Mouse (Mus musculus) erythroblast, embryonic 14.5 days (primary cell): ENCODE measurements around the gene Rnf220. TPM values are rescaled to one million over a fixed set of nuclear protein-coding genes. Genes with fewer than 3 reads are reported as not detected.

Experiments used
- H3K27me3 ChIP-seq: 2 replicates; pipeline ENCODE4 v1.6.1; 2012; ENCODE audit warnings: inconsistent platforms; ENCODE audit not compliant: control insufficient read depth
- H3K36me3 ChIP-seq: 2 replicates; pipeline ENCODE4 v1.6.1; 2012; ENCODE audit warnings: mild to moderate bottlenecking, inconsistent platforms; ENCODE audit not compliant: control insufficient read depth
- H3K4me1 ChIP-seq: 2 replicates; pipeline ENCODE4 v1.6.1; 2012; ENCODE audit warnings: inconsistent platforms; ENCODE audit not compliant: control insufficient read depth
- H3K4me3 ChIP-seq: replicated peaks from 2 replicates; pipeline ENCODE3; 2012; ENCODE audit warnings: moderate library complexity, mild to moderate bottlenecking, inconsistent platforms
- H3K9me3 ChIP-seq: 2 replicates; pipeline ENCODE4 v1.6.1; 2012; ENCODE audit warnings: low read length, inconsistent platforms, mixed read lengths; ENCODE audit not compliant: control insufficient read depth
- GATA1 ChIP-seq: IDR thresholded peaks from 2 replicates; pipeline ENCODE4 v1.6.1; 2012; ENCODE audit warnings: low read length, inconsistent platforms, mixed read lengths
- TAL1 ChIP-seq: IDR thresholded peaks from 3 replicates; pipeline ENCODE4 v1.6.1; 2012; ENCODE audit warnings: low read length, inconsistent platforms, mixed read lengths
- polyA plus RNA-seq: library from polyadenylated mRNA; stranded (reverse); fragments of >175 nt; gene quantifications from 2 replicates; pipeline ENCODE4 v1.2.3, GENCODE M21; 2012

Rnf220 gene
- polyA plus RNA-seq, 1 experiment, result 5.1 TPM

GRCm38 (mm10) chr4:117346025-117346424, 150.8 kb downstream of the Rnf220 start:
- Histone ChIP-seq H3K9me3 (no peaks in the 10 kb centered on the region), H3K4me3 (no peak overlapping the region), H3K4me1 (no peaks in the 10 kb centered on the region), H3K27me3 (no peaks in the 10 kb centered on the region), H3K36me3 (no peaks in the 10 kb centered on the region)
- TF ChIP-seq TAL1 (no peak), GATA1 (no peak)

GRCm38 (mm10) chr4:117343385-117343784, 153.5 kb downstream of the Rnf220 start:
- no peaks in the 10 kb centered on the region for H3K9me3 ChIP-seq
- no peak overlapping the region for H3K4me3 ChIP-seq
- H3K36me3 ChIP-seq, result no peaks in the 10 kb centered on the region
- no peaks in the 10 kb centered on the region for H3K4me1 ChIP-seq
- no peaks in the 10 kb centered on the region for H3K27me3 ChIP-seq
- no peak for TF ChIP-seq GATA1
- no peak for TF ChIP-seq TAL1

- H3K36me3 ChIP-seq, result no peaks in the 10 kb centered on the region
- H3K4me1 ChIP-seq, result no peaks in the 10 kb centered on the region
- TF ChIP-seq TAL1, result no peak
- no peak for TF ChIP-seq GATA1
- H3K4me3 ChIP-seq, result no peak overlapping the region
- no peaks in the 10 kb centered on the region for H3K27me3 ChIP-seq
- H3K9me3 ChIP-seq, result no peaks in the 10 kb centered on the region
Observed at GRCm38 (mm10) chr4:117342751-117343150, 154.1 kb downstream of the Rnf220 start.

GRCm38 (mm10) chr4:117341282-117341681, 155.6 kb downstream of the Rnf220 start:
- TF ChIP-seq GATA1, result no peak
- no peak for TF ChIP-seq TAL1
- no peak overlapping the region for H3K4me3 ChIP-seq
- H3K27me3 ChIP-seq, result no peaks in the 10 kb centered on the region
- H3K36me3 ChIP-seq, result no peaks in the 10 kb centered on the region
- no peaks in the 10 kb centered on the region for H3K9me3 ChIP-seq
- no peaks in the 10 kb centered on the region for H3K4me1 ChIP-seq

GRCm38 (mm10) chr4:117339796-117340195, 157.1 kb downstream of the Rnf220 start:
- no peak overlapping the region for H3K4me3 ChIP-seq
- H3K36me3 ChIP-seq, result no peaks in the 10 kb centered on the region
- TF ChIP-seq GATA1, result no peak
- no peak for TF ChIP-seq TAL1

DNA sequence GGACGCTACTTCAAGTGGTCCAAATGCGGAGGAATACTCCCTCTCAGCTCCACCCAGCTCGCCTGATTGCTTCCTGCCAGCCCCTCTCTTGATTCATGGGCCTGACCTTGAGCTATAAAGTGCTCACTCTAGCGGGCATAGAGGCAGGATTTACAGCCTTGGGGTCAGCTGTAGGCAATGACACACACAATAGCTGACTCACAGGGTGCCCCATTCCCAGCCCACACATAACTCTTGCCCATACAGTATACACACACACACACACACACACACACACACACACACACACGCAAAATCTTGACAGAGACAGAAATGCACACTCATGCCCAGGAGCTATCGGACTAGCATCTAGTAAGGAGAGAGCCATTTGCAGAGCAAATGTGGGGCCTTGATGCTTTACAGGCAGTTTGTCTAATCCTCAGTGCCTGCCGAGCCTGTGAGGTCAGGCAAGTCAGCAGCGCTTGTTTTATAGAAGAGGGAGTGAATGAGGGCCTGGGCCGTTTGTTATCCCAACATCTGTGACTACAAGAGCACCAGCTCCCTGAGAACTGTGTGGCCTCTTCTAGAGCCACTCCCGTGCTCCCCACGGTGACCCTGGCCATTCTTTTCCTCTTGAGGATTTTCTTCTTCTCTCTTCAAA, 165.9 kb downstream of the Rnf220 start:
- TF ChIP-seq TAL1 (no peak), GATA1 (no peak)
- no peaks in the 10 kb centered on the region for H3K4me1 ChIP-seq
- H3K9me3 ChIP-seq, result no peaks in the 10 kb centered on the region
- peaks cover 7% of the 10 kb centered on the region for H3K27me3 ChIP-seq
- H3K36me3 ChIP-seq, result no peaks in the 10 kb centered on the region
- H3K4me3 ChIP-seq, result no peak overlapping the region

More at GRCm38 (mm10) chr4:117339796-117340195, 157.1 kb downstream of the Rnf220 start:
- no peaks in the 10 kb centered on the region for H3K27me3 ChIP-seq
- H3K4me1 ChIP-seq, result no peaks in the 10 kb centered on the region
- no peaks in the 10 kb centered on the region for H3K9me3 ChIP-seq

- H3K9me3 ChIP-seq, result no peaks in the 10 kb centered on the region
- peaks cover 7% of the 10 kb centered on the region for H3K27me3 ChIP-seq
- no peaks in the 10 kb centered on the region for H3K4me1 ChIP-seq
- H3K36me3 ChIP-seq, result no peaks in the 10 kb centered on the region
- no peak for TF ChIP-seq TAL1
- no peak for TF ChIP-seq GATA1
- no peak overlapping the region for H3K4me3 ChIP-seq
Observed at GRCm38 (mm10) chr4:117330132-117330531, 166.7 kb downstream of the Rnf220 start.

GRCm38 (mm10) chr4:117326915-117327314, 169.9 kb downstream of the Rnf220 start:
- Histone ChIP-seq H3K36me3 (no peaks in the 10 kb centered on the region), H3K27me3 (peaks cover 32% of the 10 kb centered on the region), H3K9me3 (no peaks in the 10 kb centered on the region), H3K4me1 (no peaks in the 10 kb centered on the region; the same call in 1 of the 2 replicates), H3K4me3 (no peak overlapping the region)
- TF ChIP-seq GATA1 (no peak), TAL1 (no peak)

GRCm38 (mm10) chr4:117325076-117325475, 171.8 kb downstream of the Rnf220 start:
- H3K36me3 ChIP-seq, result no peaks in the 10 kb centered on the region
- no peaks in the 10 kb centered on the region for H3K9me3 ChIP-seq
- H3K4me3 ChIP-seq, result no peak overlapping the region
- no peak for TF ChIP-seq GATA1
- TF ChIP-seq TAL1, result no peak
- H3K27me3 ChIP-seq, result peaks cover 51% of the 10 kb centered on the region
- peaks cover 4% of the 10 kb centered on the region for H3K4me1 ChIP-seq
